Mouse (Mus musculus): ENCODE results near the gene Gpx2.
A peak's percentile ranks its signal among the peaks of the same experiment; 100 is the strongest.
"Not testable (repeated sequence)": the region's sequence is repeated elsewhere in the genome, so short reads cannot be mapped to it uniquely, and the experiment has no call there.

DNA sequence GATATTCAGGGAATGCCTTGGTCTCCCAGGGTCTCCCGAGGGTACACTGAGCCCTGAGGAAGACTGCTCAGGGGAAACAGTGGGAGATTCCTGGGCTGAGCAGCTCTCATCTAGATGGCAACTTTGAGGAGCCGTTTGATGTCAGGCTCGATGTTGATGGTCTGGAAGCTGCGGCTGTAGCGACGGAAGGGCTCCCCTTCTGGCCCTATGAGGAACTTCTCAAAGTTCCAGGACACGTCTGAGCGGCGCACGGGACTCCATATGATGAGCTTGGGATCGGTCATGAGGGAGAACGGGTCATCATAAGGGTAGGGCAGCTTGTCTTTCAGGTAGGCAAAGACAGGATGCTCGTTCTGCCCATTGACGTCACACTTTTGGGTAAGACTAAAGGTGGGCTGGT lies 2.8 kb downstream of the Gpx2 start:
- TF ChIP-seq CTCF (IDR thresholded peaks at IDR 0.05; ENCODE audit: low read depth) = peak; percentile 31; the same call in 1 of the 2 replicates
- TF ChIP-seq EP300 (IDR thresholded peaks at IDR 0.05; ENCODE audit: low read depth) = not testable (repeated sequence)

Measured in liver, postnatal 0 days (tissue).